Mouse (Mus musculus) embryonic facial prominence, embryonic 14.5 days (tissue): Measurements from ENCODE around the gene Grk5. TPM values are rescaled to one million over a fixed set of nuclear protein-coding genes. Genes with fewer than 3 reads are reported as not detected.
"Not testable (repeated sequence)": the region's sequence is repeated elsewhere in the genome, so short reads cannot be mapped to it uniquely, and the experiment has no call there.

ENCODE experiments used
- ATAC-seq: fragments of 200-750 bp; cut with Nextera tagmentation; 2 replicates; pipeline ENCODE4 v1.8.0; 2017; ENCODE audit warnings: low read depth, moderate number of reproducible peaks, moderate TSS enrichment
- DNase-seq: peaks from one replicate; pipeline ENCODE4 v3.0.0-alpha.2; 2015; ENCODE audit warnings: low spot score
- H3K27ac ChIP-seq: fragments of 300-500 bp; sonication (generic); replicated peaks from 2 replicates; pipeline ENCODE4 v1.5.1; 2014; ENCODE audit warnings: low read depth, mild to moderate bottlenecking, low read length, moderate library complexity
- H3K27me3 ChIP-seq: fragments of 300-500 bp; sonication (generic); replicated peaks from 2 replicates; pipeline ENCODE4 v1.6.1; 2014; ENCODE audit warnings: low read length; ENCODE audit not compliant: control insufficient read depth, insufficient read depth
- H3K36me3 ChIP-seq: fragments of 300-500 bp; sonication (generic); 2 replicates; pipeline ENCODE4 v1.6.1; 2014; ENCODE audit warnings: low read length, mixed read lengths; ENCODE audit not compliant: control insufficient read depth, insufficient read depth
- H3K4me1 ChIP-seq: fragments of 300-500 bp; sonication (generic); 2 replicates; pipeline ENCODE4 v1.6.1; 2014; ENCODE audit warnings: antibody characterized with exemption, low read length; ENCODE audit not compliant: control insufficient read depth, insufficient read depth
- H3K4me2 ChIP-seq: fragments of 300-500 bp; sonication (generic); 2 replicates; pipeline ENCODE4 v1.6.1; 2014; ENCODE audit warnings: low read depth, mild to moderate bottlenecking, low read length, moderate library complexity, mixed read lengths
- H3K4me3 ChIP-seq: fragments of 300-500 bp; sonication (generic); 2 replicates; pipeline ENCODE4 v1.5.1; 2014; ENCODE audit warnings: low read depth, mild to moderate bottlenecking, low read length
- H3K9ac ChIP-seq: fragments of 300-500 bp; sonication (generic); 2 replicates; pipeline ENCODE4 v1.6.1; 2014; ENCODE audit warnings: low read depth, mild to moderate bottlenecking, low read length, moderate library complexity, mixed read lengths
- H3K9me3 ChIP-seq: fragments of 300-500 bp; sonication (generic); 2 replicates; pipeline ENCODE4 v1.6.1; 2016; ENCODE audit warnings: low read length; ENCODE audit not compliant: control insufficient read depth
- WGBS: fragments of 180-500 bp; shearing (Covaris S2); extraction: QIAGEN DNeasy Blood & Tissue Kit; methylation state at CpG from one replicate; pipeline ENCODE4 v1.1.7; 2014; 5-methylcytosine and 5-hydroxymethylcytosine counted together
- polyA plus RNA-seq: library from polyadenylated mRNA; unstranded; fragments of >200 nt; fragmentation: Nextera tagmentation; extraction: Ambion mirVana; gene quantifications from 2 replicates; pipeline ENCODE4 v1.2.1, GENCODE M21; 2014

The Grk5 gene
- 2.2 and 2.8 TPM in 2 replicates for polyA plus RNA-seq

DNA sequence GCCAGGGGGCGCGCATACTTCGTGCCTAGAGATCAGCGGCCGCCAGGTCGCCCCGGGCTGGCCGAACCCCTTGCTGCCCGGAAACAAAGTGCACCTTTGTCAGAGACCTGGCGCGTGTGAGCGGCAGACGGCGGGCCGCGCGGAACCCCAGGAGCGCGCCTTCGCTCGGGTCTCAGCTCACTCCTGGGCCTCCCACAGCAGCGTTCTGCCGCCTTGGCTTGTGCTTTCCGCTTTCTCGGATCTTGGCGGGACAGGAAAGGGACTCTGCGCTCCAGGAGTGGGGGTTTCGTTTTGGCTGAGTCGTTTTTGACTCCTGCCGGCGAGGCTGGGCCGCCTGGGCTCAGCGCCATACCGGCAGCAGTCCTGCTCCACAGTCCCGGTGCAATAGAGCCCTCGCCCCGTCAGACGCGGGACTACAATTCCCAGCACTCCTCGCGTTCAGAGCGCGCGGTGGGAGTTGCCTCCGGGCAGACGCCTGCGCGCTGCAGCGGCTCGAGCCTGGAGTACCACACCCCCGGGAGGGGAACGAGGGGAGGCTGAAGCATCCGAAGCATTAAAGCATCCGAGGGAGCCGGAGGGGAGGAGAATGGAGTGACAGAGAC lies at the start of gene Grk5:
Gene Grk5, plus strand, starts transcription at position 36 of the 602 bp plus-strand sequence.
- Histone ChIP-seq H3K9me3 (no peaks in the 10 kb centered on the region), H3K9ac (peak within 1 kb of the TSS; percentile 76), H3K4me3 (peak within 1 kb of the TSS; percentile 67), H3K4me1 (peaks cover 3% of the 10 kb centered on the region), H3K36me3 (no peaks in the 10 kb centered on the region), H3K27ac (peak within 1 kb of the TSS; percentile 89), H3K4me2 (peak within 1 kb of the TSS; percentile 81), H3K27me3 (no peaks in the 10 kb centered on the region)
- peak; percentile 98 for ATAC-seq
- WGBS = under 1% methylated on average over 50 of the region's 55 CpGs
- peak; percentile 98 for DNase-seq

DNA sequence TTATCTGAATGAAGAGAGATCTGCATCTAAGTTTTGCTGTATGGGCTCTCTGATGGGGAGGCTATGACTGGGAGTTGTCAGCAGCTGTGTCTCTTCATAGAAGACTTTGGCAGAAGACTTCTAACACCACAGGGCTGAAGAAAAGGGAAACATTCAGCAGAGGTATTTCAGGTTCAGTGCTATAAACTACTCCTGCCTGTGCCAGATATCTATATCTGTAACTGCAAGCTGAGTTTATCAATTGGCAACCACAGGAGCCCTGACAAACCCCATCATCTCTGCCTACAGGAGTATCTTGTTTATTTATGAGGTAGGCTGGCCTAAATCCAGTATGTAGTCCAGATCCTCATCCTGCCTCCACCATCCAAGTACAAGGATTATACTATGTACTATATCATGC lies 46.2 kb upstream of the Grk5 start:
- Histone ChIP-seq H3K4me2 (no peak overlapping the region), H3K36me3 (peaks cover 36% of the 10 kb centered on the region)

DNA sequence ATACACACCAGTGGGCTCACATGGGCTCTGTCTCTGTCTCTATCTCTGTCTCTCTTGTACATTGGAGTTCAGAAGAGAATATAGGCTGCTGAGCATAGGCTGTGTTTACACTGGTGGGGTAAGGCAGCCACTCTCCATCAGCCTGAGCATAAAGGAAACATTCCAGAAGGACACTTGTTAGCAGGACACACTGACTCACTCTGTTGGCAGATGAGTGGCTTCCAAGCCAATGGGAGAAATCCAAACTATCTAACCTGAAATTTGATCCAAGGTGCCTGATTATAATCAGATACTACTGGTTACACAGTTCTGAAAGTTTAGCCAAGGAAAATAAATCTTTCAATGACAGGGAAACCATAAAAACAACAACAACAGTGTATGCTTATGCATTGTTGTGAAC lies 43.8 kb upstream of the Grk5 start:
- no peaks in the 10 kb centered on the region for H3K27me3 ChIP-seq
- no peak for ATAC-seq

More for the DNA sequence above, 46.2 kb upstream of the Grk5 start:
- Histone ChIP-seq H3K9ac (no peak overlapping the region), H3K27me3 (no peaks in the 10 kb centered on the region), H3K4me1 (no peaks in the 10 kb centered on the region), H3K9me3 (no peaks in the 10 kb centered on the region), H3K4me3 (no peak overlapping the region), H3K27ac (no peak overlapping the region)
- no peak for DNase-seq
- no peak for ATAC-seq

GRCm38 (mm10) chr19:60860868-60861700 lies 28.5 kb upstream of the Grk5 start, which contains the start of gene Sfxn4:
Gene Sfxn4, minus strand, starts transcription at chr19:60861479.
- Histone ChIP-seq H3K27ac (peak within 1 kb of the TSS; percentile 81), H3K27me3 (no peaks in the 10 kb centered on the region), H3K4me1 (no peaks in the 10 kb centered on the region), H3K36me3 (peaks cover 35% of the 10 kb centered on the region), H3K9ac (peak within 1 kb of the TSS; percentile 70), H3K4me3 (peak within 1 kb of the TSS; percentile 57), H3K9me3 (no peaks in the 10 kb centered on the region), H3K4me2 (peak within 1 kb of the TSS; percentile 62)
- WGBS = 4% methylated on average over 26 of the region's 30 CpGs
- DNase-seq (peak; percentile 97), ATAC-seq (peak; percentile 100)

More for the DNA sequence above, 43.8 kb upstream of the Grk5 start:
- no peak overlapping the region for H3K4me2 ChIP-seq
- no peaks in the 10 kb centered on the region for H3K9me3 ChIP-seq
- no peak for DNase-seq
- H3K36me3 ChIP-seq = peaks cover 24% of the 10 kb centered on the region; the same call in 1 of the 2 replicates
- H3K9ac ChIP-seq = no peak overlapping the region
- H3K27ac ChIP-seq = no peak overlapping the region
- no peak overlapping the region for H3K4me3 ChIP-seq
- no peaks in the 10 kb centered on the region for H3K4me1 ChIP-seq

- not testable (repeated sequence) for H3K4me2 ChIP-seq
- peaks cover 50% of the 10 kb centered on the region for H3K36me3 ChIP-seq
These were observed 23.4 kb upstream of the Grk5 start for GRCm38 (mm10) chr19:60866169-60866568.

DNA sequence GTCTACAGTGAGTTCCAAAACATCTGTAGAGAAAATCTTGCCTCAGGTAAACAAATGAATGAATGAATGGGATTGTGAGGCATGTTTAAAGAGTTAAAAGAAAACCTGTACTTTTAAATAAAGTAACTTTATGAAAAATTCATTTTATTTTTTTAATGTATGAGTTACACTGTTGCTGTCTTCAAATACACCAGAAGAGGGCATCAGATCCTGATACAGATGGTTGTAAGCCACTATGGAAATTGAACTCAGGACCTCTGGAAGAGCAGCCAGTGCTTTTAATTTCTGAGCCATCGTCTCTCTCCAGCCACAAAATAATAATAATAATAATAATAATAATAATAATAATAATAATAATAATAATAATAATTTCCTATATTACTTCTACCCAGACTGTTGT lies 19.1 kb upstream of the Grk5 start:
- H3K9me3 ChIP-seq = no peaks in the 10 kb centered on the region
- ATAC-seq (no peak), DNase-seq (no peak)
- no peaks in the 10 kb centered on the region for H3K27me3 ChIP-seq
- 83% methylated on average over 1 of the region's 1 CpGs for WGBS
- H3K4me3 ChIP-seq = no peak overlapping the region
- H3K27ac ChIP-seq = no peak overlapping the region
- H3K4me2 ChIP-seq = no peak overlapping the region
- H3K36me3 ChIP-seq = peaks cover 46% of the 10 kb centered on the region
- peaks cover 11% of the 10 kb centered on the region; the same call in 1 of the 2 replicates for H3K4me1 ChIP-seq
- no peak overlapping the region for H3K9ac ChIP-seq

More at GRCm38 (mm10) chr19:60866169-60866568, 23.4 kb upstream of the Grk5 start:
- H3K27me3 ChIP-seq, H3K4me3 ChIP-seq, H3K27ac ChIP-seq, H3K9me3 ChIP-seq, DNase-seq, ATAC-seq, H3K4me1 ChIP-seq, H3K9ac ChIP-seq: not testable (repeated sequence)
- 95% methylated on average over 4 of the region's 4 CpGs for WGBS

DNA sequence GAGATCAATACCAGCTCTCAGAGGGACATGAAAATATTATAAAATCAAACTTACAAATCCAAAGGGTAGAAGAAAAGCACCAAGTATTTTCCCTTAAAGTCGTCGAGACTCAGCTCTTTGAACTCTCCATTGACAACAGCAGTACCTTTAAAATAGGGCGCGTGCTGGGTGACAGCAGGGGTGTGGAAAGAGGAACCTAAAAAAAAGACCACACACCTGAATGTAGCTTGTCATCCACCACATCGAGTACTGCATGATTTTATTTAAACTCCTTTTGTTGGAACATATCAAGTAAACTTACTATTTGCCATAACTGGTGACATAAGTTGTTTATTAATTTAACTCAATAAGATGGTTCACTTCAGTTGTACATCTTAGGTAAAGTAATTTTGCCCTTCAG lies 18.2 kb upstream of the Grk5 start:
- H3K27me3 ChIP-seq = no peaks in the 10 kb centered on the region
- ATAC-seq (no peak), DNase-seq (no peak)
- H3K4me3 ChIP-seq = no peak overlapping the region
- peaks cover 46% of the 10 kb centered on the region for H3K36me3 ChIP-seq
- H3K9ac ChIP-seq = no peak overlapping the region
- H3K9me3 ChIP-seq = no peaks in the 10 kb centered on the region
- no peak overlapping the region for H3K4me2 ChIP-seq
- H3K27ac ChIP-seq = no peak overlapping the region
- 88% methylated on average over 5 of the region's 5 CpGs for whole genome bisulfite sequencing
- H3K4me1 ChIP-seq = peaks cover 11% of the 10 kb centered on the region; the same call in 1 of the 2 replicates

- Histone ChIP-seq H3K4me3 (no peak overlapping the region), H3K4me2 (no peak overlapping the region)
These were observed 17.3 kb upstream of the Grk5 start for GRCm38 (mm10) chr19:60872272-60872671.

More at GRCm38 (mm10) chr19:60872272-60872671, 17.3 kb upstream of the Grk5 start:
- Histone ChIP-seq H3K4me1 (peaks cover 11% of the 10 kb centered on the region; the same call in 1 of the 2 replicates), H3K9ac (no peak overlapping the region), H3K27me3 (no peaks in the 10 kb centered on the region), H3K27ac (no peak overlapping the region), H3K9me3 (no peaks in the 10 kb centered on the region), H3K36me3 (peaks cover 40% of the 10 kb centered on the region)
- 50% methylated on average over 1 of the region's 1 CpGs for WGBS
- DNase-seq = no peak
- no peak for ATAC-seq
